Mouse (Mus musculus) thymus, postnatal 25 days (tissue): ENCODE data around the gene Chl1.

Source experiments
- DNase-seq: peaks from one replicate; pipeline ENCODE4 v3.0.0; 2022

The Chl1 gene

GRCm38 (mm10) chr6:103546314-103546713 lies 35.9 kb downstream of the Chl1 start:
- no peak for DNase-seq

- no peak for DNase-seq
Observed at GRCm38 (mm10) chr6:103549929-103550328, 39.5 kb downstream of the Chl1 start.

GRCm38 (mm10) chr6:103558037-103558893 lies 47.9 kb downstream of the Chl1 start:
- DNase-seq: no peak

- no peak for DNase-seq
Observed at GRCm38 (mm10) chr6:103558894-103559225, 48.5 kb downstream of the Chl1 start.

DNA sequence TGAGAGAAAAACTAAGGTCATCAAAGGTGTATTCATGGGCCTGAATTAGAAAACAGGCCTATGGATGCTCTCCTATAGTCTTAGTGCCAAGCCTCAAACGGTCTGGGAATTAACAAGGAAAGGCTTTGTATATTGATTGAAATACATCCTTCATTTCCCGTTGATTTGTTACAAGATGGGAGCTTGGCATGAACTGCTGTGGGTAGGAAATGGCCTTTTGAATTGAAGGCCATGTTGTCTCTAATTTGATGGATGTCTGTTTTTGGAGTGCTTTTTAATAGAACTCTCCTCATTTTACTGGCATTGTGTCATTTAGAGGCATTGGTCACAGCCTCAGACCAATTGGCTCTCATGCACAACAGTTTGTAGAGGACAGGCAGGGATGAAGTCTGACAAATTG lies 49.0 kb downstream of the Chl1 start:
- DNase-seq: no peak

GRCm38 (mm10) chr6:103564811-103565210 lies 54.4 kb downstream of the Chl1 start:
- no peak for DNase-seq

- DNase-seq: no peak
Observed at GRCm38 (mm10) chr6:103567247-103567646, 56.9 kb downstream of the Chl1 start.

DNA sequence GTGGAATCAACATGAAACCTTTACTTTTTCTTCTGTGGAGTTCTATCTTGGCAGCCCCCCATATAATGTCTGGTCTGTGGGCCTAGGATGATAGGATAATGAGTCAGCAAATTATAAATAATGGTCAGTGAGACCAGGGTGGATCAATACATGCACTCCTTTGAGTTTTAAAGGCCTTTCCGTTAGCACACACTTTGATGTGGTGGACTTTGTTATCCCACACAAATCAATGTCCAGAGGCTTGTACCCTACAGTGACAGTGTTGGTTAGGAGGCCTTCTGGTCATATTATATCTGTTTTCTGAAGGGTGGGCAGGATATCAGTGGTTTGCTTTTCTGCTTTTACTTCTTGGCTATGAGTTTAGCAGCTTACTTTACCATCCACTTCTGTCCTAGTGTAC lies 62.3 kb downstream of the Chl1 start:
- no peak for DNase-seq

DNA sequence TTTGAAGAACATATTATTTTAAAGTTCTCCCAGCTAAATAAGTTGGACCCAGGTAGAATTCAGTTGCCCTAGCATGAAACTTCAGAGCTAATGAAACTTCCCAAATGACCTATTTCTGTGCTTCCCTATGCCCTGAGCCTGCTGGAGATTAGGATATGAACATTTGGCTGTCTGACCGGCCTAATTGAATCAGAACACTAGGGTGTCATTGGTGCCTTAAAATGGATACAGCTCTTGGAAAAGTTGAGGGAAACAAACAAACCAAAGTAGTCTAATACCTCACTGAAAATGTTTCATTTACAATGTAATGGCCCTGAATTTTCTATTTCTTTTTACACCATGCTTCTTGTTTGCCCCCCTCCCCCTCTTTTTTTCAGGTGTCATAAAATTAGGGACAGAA lies 73.8 kb downstream of the Chl1 start:
- no peak for DNase-seq

DNA sequence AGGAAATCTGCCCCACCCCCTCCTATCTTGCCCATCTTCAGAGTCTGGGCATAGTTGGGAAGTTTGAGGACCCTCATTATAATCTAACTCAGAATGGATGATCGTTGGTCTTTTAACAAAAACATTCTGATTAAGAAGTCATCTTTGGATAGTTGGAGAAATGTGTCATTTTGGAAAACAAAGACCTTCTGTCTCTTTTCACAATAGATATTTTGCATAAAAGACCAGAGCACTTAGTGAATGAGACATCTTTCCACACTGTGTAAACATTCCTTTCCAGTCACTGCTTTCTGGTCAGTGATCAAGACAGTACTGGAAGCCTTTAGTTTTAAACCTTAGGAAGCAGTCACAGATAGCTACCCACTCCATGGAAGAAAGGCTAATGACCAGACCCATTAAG lies 75.3 kb downstream of the Chl1 start:
- DNase-seq: no peak

- no peak for DNase-seq
Observed at GRCm38 (mm10) chr6:103586081-103586480, 75.7 kb downstream of the Chl1 start.

GRCm38 (mm10) chr6:103602070-103602469 lies 91.7 kb downstream of the Chl1 start:
- no peak for DNase-seq

GRCm38 (mm10) chr6:103610656-103611055 lies 100.3 kb downstream of the Chl1 start:
- no peak for DNase-seq

DNA sequence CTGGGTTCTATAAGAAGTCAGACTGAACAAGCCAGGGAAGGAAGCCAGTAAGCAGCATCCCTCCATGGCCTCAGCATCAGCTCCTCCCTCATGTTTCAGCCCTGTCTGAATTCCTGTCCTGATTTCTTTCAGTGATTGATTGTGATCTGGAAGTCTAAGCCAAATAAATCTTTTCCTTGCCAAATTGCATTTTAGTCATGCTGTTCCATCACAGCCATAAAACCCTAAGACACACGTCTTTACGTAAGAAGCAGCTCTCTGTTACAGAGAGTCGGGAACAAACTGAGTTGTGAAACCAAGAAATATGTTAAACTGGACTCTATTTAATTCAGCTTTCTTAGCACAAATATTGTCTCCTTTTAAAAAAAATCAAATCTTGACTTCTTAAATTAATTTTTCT lies 102.2 kb downstream of the Chl1 start:
- DNase-seq: no peak

- DNase-seq: no peak
Observed at GRCm38 (mm10) chr6:103613714-103614113, 103.3 kb downstream of the Chl1 start.

GRCm38 (mm10) chr6:103615924-103616602 lies 105.7 kb downstream of the Chl1 start:
- DNase-seq: no peak

DNA sequence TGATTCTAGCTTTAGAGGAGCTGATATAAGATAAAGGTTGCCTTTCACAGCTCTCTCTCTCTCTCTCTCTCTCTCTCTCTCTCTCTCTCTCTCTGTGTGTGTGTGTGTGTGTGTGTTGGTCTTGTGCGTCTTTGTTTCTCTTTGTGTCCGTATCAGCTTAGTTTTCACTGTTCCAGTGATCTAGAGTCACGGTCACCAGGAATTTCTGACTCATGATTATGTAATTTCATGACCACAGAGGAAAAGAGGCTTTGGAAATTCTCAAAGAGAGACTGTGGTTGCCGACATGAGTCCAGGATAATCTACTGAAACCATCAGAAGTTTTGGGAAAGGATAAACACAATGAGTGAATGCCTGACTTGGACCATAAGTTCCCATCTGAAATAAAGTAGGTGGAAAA lies 110.5 kb downstream of the Chl1 start:
- no peak for DNase-seq

DNA sequence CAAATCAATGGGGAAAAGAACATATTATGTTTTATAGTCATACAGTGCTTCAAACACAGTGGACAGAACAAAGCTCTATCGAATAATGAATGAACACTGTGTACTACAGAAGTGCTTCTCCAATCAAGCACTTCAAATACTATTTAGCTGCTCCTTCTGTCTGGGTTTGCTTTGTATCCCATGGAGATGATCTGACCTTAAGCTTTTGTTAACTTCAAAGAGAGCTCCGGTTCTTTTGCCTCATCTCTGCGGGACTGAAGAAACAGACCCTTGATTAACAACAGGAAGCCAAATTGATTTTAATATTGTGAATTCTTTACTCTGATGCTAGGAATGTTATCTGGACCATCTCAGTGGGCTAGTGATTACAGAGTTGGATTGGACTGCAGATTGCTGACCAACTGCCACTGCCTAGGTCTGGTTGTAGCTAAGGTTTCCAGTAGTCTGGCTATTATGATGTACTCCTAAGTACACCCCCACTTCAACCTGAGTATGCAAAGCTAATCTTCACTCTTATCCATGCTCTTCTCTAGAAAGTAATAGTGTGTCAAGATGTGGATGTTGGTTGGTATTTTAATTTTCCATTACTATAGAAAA lies 111.8 kb downstream of the Chl1 start:
- no peak for DNase-seq

- no peak for DNase-seq
Observed at GRCm38 (mm10) chr6:103632856-103633255, 122.5 kb downstream of the Chl1 start.

DNA sequence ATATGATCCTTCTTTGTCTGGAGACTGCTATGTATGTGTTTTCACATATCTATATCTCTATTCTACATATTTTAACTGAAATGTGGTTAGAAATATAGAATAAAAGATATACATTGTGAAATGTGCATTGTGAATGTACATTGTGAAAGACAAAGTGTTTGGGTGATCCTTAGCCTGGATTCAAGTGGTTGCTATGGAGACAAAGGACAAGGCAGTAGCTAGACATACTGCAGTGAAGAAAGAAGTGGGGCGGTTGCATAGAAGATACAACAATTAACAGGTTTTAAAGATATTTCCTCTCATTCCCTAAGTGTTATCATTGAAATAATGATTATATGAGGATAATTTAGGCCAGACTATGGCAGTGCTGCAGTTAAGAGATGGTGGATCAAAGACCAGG lies 146.4 kb downstream of the Chl1 start:
- no peak for DNase-seq

GRCm38 (mm10) chr6:103659173-103659572 lies 148.8 kb downstream of the Chl1 start:
- DNase-seq: no peak

GRCm38 (mm10) chr6:103665206-103665605 lies 154.8 kb downstream of the Chl1 start:
- no peak for DNase-seq

DNA sequence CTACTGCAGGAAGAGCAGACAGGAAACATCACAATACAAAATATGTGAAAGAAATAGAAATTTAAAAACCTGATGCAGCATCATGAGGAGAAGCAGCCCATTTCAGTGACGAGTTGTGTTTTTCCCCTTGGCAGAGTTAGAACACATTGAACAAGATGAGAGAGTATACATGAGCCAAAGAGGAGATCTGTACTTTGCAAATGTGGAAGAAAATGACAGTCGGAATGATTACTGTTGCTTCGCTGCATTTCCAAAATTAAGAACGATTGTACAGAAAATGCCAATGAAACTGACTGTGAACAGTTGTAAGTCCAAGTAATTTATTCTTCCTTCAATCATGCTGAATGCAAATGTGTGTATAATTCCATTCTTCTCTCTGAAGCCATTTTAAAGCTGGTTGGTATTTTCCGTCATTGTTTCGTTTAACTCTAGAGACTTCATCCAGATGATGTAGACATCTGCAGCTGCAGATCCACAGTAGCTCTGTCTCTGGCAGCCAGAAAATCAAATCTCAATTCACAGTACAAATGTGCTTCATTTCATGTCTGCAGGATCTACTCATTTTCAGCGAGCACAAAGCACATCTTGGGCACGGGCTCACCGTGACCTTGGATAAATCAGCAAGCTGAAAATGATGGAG lies 155.4 kb downstream of the Chl1 start:
- DNase-seq: no peak

DNA sequence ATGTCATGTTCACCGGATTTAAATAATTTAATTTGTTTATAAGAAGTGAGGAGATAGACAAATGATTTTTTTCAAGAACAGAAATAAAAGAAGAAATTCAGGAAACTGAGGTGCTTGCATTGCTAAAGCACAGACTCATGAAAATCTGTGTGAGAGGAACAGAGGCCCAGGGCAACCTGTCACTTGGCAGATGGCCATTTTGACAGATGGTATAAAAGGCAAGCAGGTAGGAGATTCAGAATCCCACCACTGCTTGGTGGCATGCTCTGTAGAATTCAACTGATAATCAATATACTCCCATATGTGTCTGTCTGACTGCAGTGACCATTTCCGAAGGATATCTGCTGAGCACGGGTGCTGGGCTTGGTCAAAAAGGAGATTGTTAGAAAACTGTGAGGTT lies 162.7 kb downstream of the Chl1 start:
- DNase-seq: no peak
